Mouse (Mus musculus) midbrain, embryonic 13.5 days (tissue): ENCODE data around the gene Srgap2. TPM values are rescaled to one million over a fixed set of nuclear protein-coding genes. Genes with fewer than 3 reads are reported as not detected.
"Not testable (repeated sequence)": the region's sequence is repeated elsewhere in the genome, so short reads cannot be mapped to it uniquely, and the experiment has no call there.

Experiments used
- ATAC-seq: fragments of 200-750 bp; cut with Nextera tagmentation; 2 replicates; pipeline ENCODE4 v1.8.0; 2017; ENCODE audit warnings: mild to moderate bottlenecking, moderate TSS enrichment, moderate library complexity
- H3K27ac ChIP-seq: fragments of 300-500 bp; sonication (generic); 2 replicates; pipeline ENCODE4 v1.5.1; 2015; ENCODE audit warnings: inconsistent platforms, mild to moderate bottlenecking, moderate library complexity
- H3K27me3 ChIP-seq: fragments of 300-500 bp; sonication (generic); 2 replicates; pipeline ENCODE4 v1.6.1; 2015; ENCODE audit warnings: mild to moderate bottlenecking, inconsistent platforms
- H3K36me3 ChIP-seq: fragments of 300-500 bp; sonication (generic); 2 replicates; pipeline ENCODE4 v1.6.1; 2015; ENCODE audit warnings: mild to moderate bottlenecking, inconsistent platforms
- H3K4me1 ChIP-seq: fragments of 300-500 bp; sonication (generic); replicated peaks from 2 replicates; pipeline ENCODE4 v1.6.1; 2015; ENCODE audit warnings: inconsistent platforms
- H3K4me2 ChIP-seq: fragments of 300-500 bp; sonication (generic); replicated peaks from 2 replicates; pipeline ENCODE4 v1.6.1; 2015; ENCODE audit warnings: moderate library complexity, mild to moderate bottlenecking, inconsistent platforms
- H3K4me3 ChIP-seq: fragments of 300-500 bp; sonication (generic); replicated peaks from 2 replicates; pipeline ENCODE4 v1.5.1; 2015; ENCODE audit warnings: mild to moderate bottlenecking, inconsistent platforms
- H3K9ac ChIP-seq: fragments of 300-500 bp; sonication (generic); replicated peaks from 2 replicates; pipeline ENCODE4 v1.6.1; 2015; ENCODE audit warnings: mild to moderate bottlenecking, inconsistent platforms
- H3K9me3 ChIP-seq: fragments of 300-500 bp; sonication (generic); 2 replicates; pipeline ENCODE4 v1.6.1; 2016; ENCODE audit warnings: mild to moderate bottlenecking, inconsistent platforms
- WGBS: fragments of 180-500 bp; shearing (Covaris S2); methylation state at CpG from one replicate; pipeline ENCODE4 v1.1.7; 2015; 5-methylcytosine and 5-hydroxymethylcytosine counted together
- polyA plus RNA-seq: library from polyadenylated mRNA; unstranded; fragments of >200 nt; fragmentation: Nextera tagmentation; extraction: Ambion mirVana; gene quantifications from 2 replicates; pipeline ENCODE4 v1.2.1, GENCODE M21; 2015

Gene Srgap2
- 16.6 and 18.8 TPM in 2 replicates for polyA plus RNA-seq

DNA sequence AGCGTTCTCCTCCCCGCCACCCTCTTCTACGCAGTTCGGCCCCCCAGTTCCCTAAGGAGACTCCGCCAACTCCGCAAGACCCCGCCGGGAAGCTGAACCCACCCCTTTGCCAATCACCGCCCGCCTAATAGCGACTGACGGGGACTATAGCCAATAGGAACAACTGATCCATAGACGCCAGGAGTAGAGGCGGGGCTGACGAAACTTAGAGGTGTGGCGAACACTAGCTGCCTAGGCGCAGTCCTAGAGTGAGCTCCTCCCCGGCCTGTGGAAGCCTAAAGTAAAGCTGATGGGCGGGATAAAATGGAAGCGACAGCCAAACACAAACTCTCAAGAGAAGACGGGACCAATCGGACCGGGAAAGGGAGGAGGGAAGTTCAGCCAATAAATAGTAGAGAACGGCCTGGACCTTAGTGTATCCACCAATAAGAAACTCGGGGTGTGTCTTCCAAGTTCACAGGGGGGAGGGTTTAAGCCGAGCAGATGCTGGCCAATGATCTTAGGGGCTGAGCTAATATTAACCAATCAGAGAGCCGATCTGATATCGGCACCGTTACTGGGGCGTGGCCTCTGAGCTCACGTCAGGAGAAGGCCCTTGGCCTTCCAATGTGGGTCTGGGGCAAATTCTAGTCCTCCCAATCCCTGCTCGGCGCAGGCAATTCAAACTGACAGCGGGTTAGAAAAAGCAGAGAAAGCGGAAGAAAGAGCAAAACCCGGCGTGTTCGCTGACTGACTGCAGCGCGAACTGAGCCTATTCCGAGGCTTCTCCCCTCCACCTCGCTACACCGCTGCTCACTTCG is at the start of gene Srgap2, which contains the start of gene Fam72a:
Gene Srgap2, minus strand, starts transcription at position 72 of the 800 bp plus-strand sequence.
Gene Fam72a, plus strand, starts transcription at position 623 of the 800 bp plus-strand sequence.
- ATAC-seq: peak; percentile 98
- Histone ChIP-seq H3K27ac (peak within 1 kb of the TSS; percentile 92), H3K36me3 (no peaks in the 10 kb centered on the region), H3K4me3 (peak within 1 kb of the TSS; percentile 86), H3K9me3 (no peaks in the 10 kb centered on the region), H3K4me1 (peaks cover 49% of the 10 kb centered on the region), H3K4me2 (peak within 1 kb of the TSS; percentile 94), H3K27me3 (no peaks in the 10 kb centered on the region), H3K9ac (peak within 1 kb of the TSS; percentile 89)
- under 1% methylated on average over 44 of the region's 44 CpGs for WGBS

GRCm38 (mm10) chr1:131573721-131574120 is 46.6 kb upstream of the Srgap2 start:
- Histone ChIP-seq H3K27ac (no peak overlapping the region), H3K36me3 (no peaks in the 10 kb centered on the region), H3K27me3 (no peaks in the 10 kb centered on the region), H3K4me3 (no peak overlapping the region), H3K9ac (no peak overlapping the region), H3K4me2 (no peak overlapping the region), H3K4me1 (no peaks in the 10 kb centered on the region), H3K9me3 (no peaks in the 10 kb centered on the region)
- WGBS: 92% methylated on average over 14 of the region's 14 CpGs
- 0 out of 2 replicates have a peak, but pooled peaks have one; percentile 60 for ATAC-seq

DNA sequence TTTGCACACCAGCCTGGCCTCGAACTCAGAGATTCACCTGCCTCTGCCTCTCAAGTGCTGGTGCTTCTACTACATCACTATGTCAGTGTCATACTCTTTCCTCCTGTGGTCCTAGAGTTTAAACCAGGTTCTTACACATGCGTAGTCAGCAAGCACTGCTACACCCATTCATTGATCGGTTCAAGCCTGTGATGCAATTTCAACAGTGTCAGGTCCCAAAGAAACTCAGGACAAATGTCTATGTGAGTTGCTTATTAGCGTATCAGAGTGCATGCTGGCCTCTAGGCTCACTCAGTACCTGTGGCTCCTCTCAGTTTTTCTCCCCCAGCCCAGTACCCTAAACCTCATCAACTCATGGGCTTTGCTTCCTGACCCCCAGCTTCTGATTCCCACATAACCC is 43.2 kb upstream of the Srgap2 start:
- H3K36me3 ChIP-seq: no peaks in the 10 kb centered on the region
- H3K9me3 ChIP-seq: no peaks in the 10 kb centered on the region
- no peak overlapping the region for H3K9ac ChIP-seq
- no peaks in the 10 kb centered on the region for H3K4me1 ChIP-seq
- H3K4me2 ChIP-seq: no peak overlapping the region
- 94% methylated on average over 4 of the region's 4 CpGs for WGBS
- no peak for ATAC-seq
- no peak overlapping the region for H3K27ac ChIP-seq
- H3K27me3 ChIP-seq: no peaks in the 10 kb centered on the region
- H3K4me3 ChIP-seq: no peak overlapping the region

GRCm38 (mm10) chr1:131569721-131570120 is 42.6 kb upstream of the Srgap2 start:
- H3K4me3 ChIP-seq: no peak overlapping the region
- ATAC-seq: no peak
- 86% methylated on average over 6 of the region's 6 CpGs for WGBS
- no peaks in the 10 kb centered on the region for H3K36me3 ChIP-seq
- H3K9ac ChIP-seq: no peak overlapping the region
- no peaks in the 10 kb centered on the region for H3K27me3 ChIP-seq
- H3K4me2 ChIP-seq: no peak overlapping the region
- no peak overlapping the region for H3K27ac ChIP-seq
- no peaks in the 10 kb centered on the region for H3K9me3 ChIP-seq
- H3K4me1 ChIP-seq: no peaks in the 10 kb centered on the region

DNA sequence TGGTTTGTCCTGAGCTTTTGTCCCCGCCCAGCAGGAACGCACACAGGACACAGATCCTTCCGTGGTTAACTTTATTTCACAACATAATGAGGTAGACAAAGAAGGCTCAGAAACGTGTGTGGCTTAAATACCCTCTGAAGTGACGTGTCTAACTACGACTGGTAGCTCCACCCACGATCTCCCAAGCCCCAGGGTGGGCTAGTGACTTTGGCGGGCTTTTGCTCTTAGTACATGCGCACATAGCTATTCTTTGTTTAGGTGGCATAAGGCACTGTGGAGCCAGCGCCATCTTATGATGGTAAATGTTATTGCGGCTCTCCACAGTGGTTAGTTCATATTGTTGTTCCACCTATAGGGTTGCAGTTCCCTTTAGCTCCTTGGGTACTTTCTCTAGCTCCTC is 38.9 kb upstream of the Srgap2 start:
- peak; percentile 63; the same call in 1 of the 2 replicates for ATAC-seq
- H3K36me3 ChIP-seq, H3K27ac ChIP-seq, H3K27me3 ChIP-seq, H3K4me2 ChIP-seq, H3K9me3 ChIP-seq, H3K9ac ChIP-seq, H3K4me1 ChIP-seq, H3K4me3 ChIP-seq: not testable (repeated sequence)
- WGBS: 28% methylated on average over 11 of the region's 11 CpGs

- Histone ChIP-seq H3K9me3 (no peaks in the 10 kb centered on the region), H3K9ac (no peak overlapping the region)
Measured at GRCm38 (mm10) chr1:131562081-131562480, 34.9 kb upstream of the Srgap2 start.

GRCm38 (mm10) chr1:131560500-131560899 is 33.3 kb upstream of the Srgap2 start:
- Histone ChIP-seq H3K4me1 (no peaks in the 10 kb centered on the region), H3K27ac (no peak overlapping the region), H3K9me3 (no peaks in the 10 kb centered on the region), H3K4me3 (no peak overlapping the region), H3K9ac (no peak overlapping the region), H3K36me3 (no peaks in the 10 kb centered on the region), H3K4me2 (no peak overlapping the region), H3K27me3 (no peaks in the 10 kb centered on the region)
- no peak for ATAC-seq

More at GRCm38 (mm10) chr1:131562081-131562480, 34.9 kb upstream of the Srgap2 start:
- Histone ChIP-seq H3K27ac (no peak overlapping the region), H3K4me1 (no peaks in the 10 kb centered on the region), H3K36me3 (no peaks in the 10 kb centered on the region), H3K4me2 (no peak overlapping the region), H3K27me3 (no peaks in the 10 kb centered on the region), H3K4me3 (no peak overlapping the region)
- 89% methylated on average over 2 of the region's 2 CpGs for WGBS
- no peak for ATAC-seq

GRCm38 (mm10) chr1:131555042-131555812 is 28.1 kb upstream of the Srgap2 start:
- peak overlapping the region; percentile 8; the same call in 1 of the 2 replicates for H3K4me3 ChIP-seq
- peak overlapping the region; percentile 59 for H3K9ac ChIP-seq
- 2% methylated on average over 13 of the region's 13 CpGs for WGBS
- H3K4me2 ChIP-seq: peak overlapping the region; percentile 43
- H3K9me3 ChIP-seq: no peaks in the 10 kb centered on the region
- no peaks in the 10 kb centered on the region for H3K27me3 ChIP-seq
- no peaks in the 10 kb centered on the region for H3K36me3 ChIP-seq
- ATAC-seq: peak; percentile 99
- H3K4me1 ChIP-seq: peaks cover 4% of the 10 kb centered on the region
- H3K27ac ChIP-seq: peak overlapping the region; percentile 86

DNA sequence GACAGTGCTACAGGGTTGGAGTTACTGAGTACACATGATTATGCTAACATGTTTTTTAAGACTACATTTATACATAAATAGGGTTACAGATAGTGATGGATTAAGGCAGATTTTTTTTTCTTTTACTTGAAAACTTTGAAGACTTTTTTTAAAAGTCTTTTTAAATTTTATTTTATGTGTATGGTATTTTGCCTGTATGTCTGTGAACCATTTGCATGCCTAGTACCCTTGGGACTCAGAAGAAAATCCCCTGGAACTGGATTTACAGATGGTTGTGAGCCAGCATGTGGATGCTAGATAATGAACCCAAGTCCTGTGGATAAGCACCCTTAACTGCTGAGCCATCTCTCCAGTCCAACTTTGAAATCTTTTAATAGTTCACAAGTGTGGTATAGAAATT is 26.3 kb upstream of the Srgap2 start:
- Histone ChIP-seq H3K27ac (no peak overlapping the region), H3K9me3 (no peaks in the 10 kb centered on the region), H3K4me1 (peaks cover 4% of the 10 kb centered on the region), H3K4me3 (no peak overlapping the region), H3K36me3 (no peaks in the 10 kb centered on the region), H3K9ac (no peak overlapping the region), H3K27me3 (no peaks in the 10 kb centered on the region), H3K4me2 (no peak overlapping the region)
- ATAC-seq: no peak

- 86% methylated on average over 2 of the region's 2 CpGs for WGBS
- Histone ChIP-seq H3K9me3 (no peaks in the 10 kb centered on the region), H3K4me1 (peaks cover 4% of the 10 kb centered on the region), H3K36me3 (no peaks in the 10 kb centered on the region), H3K27me3 (no peaks in the 10 kb centered on the region), H3K27ac (no peak overlapping the region), H3K9ac (no peak overlapping the region), H3K4me2 (no peak overlapping the region), H3K4me3 (no peak overlapping the region)
- no peak for ATAC-seq
Measured at GRCm38 (mm10) chr1:131551956-131552355, 24.8 kb upstream of the Srgap2 start.

- no peak overlapping the region for H3K27ac ChIP-seq
- no peaks in the 10 kb centered on the region for H3K9me3 ChIP-seq
- H3K9ac ChIP-seq: no peak overlapping the region
- 40% methylated on average over 8 of the region's 8 CpGs for WGBS
- H3K36me3 ChIP-seq: no peaks in the 10 kb centered on the region
- no peak for ATAC-seq
- no peaks in the 10 kb centered on the region for H3K27me3 ChIP-seq
- no peak overlapping the region for H3K4me3 ChIP-seq
- no peaks in the 10 kb centered on the region; the same call in 1 of the 2 replicates for H3K4me1 ChIP-seq
- no peak overlapping the region for H3K4me2 ChIP-seq
Measured at GRCm38 (mm10) chr1:131548494-131549365, 21.6 kb upstream of the Srgap2 start.
